Mouse (Mus musculus) heart, adult 2 months (tissue): ENCODE results near the gene Tnfaip3.

Experiments used
- CTCF ChIP-seq: fragments of 200-600 bp; IDR thresholded peaks from 2 replicates; pipeline ENCODE4 v1.8.1; 2022; ENCODE audit warnings: antibody characterized with exemption, mild to moderate bottlenecking, moderate library complexity
- EP300 ChIP-seq: fragments of 200-500 bp; IDR thresholded peaks from 2 replicates; pipeline ENCODE4 v1.6.1; 2011; ENCODE audit warnings: low read depth, low read length, control low read depth; ENCODE audit not compliant: insufficient read depth
- POLR2A ChIP-seq: fragments of 200-500 bp; IDR thresholded peaks from 2 replicates; pipeline ENCODE4 v1.6.1; 2011; ENCODE audit warnings: mild to moderate bottlenecking, low read depth, low read length, control low read depth; ENCODE audit not compliant: insufficient read depth

GRCm38 (mm10) chr10:19043529-19044262 lies 28.2 kb upstream of the Tnfaip3 start:
- TF ChIP-seq CTCF (no peak), EP300 (no peak), POLR2A (no peak)
